Mouse (Mus musculus) spleen, adult 2 months (tissue): Measurements from ENCODE around the gene Gpr137c. TPM values are rescaled to one million over a fixed set of nuclear protein-coding genes. Genes with fewer than 3 reads are reported as not detected.

Experiments used
- DNase-seq, 2 experiments: peaks; one replicate each; pipeline versions ENCODE4 v3.0.0 to v3.0.0-alpha.2; 2012 to 2021; ENCODE audit warnings: low spot score in 2 of 2, low read depth in 1 of 2
- H3K27ac ChIP-seq: fragments of 200-500 bp; 2 replicates; pipeline ENCODE4 v1.5.1; 2012; ENCODE audit warnings: low read length, inconsistent platforms; ENCODE audit not compliant: insufficient read depth
- H3K27me3 ChIP-seq: fragments of 200-500 bp; 2 replicates; pipeline ENCODE4 v1.6.1; 2012; ENCODE audit warnings: mild to moderate bottlenecking, moderate library complexity, low read length, inconsistent platforms; ENCODE audit not compliant: control insufficient read depth, insufficient read depth
- H3K36me3 ChIP-seq: fragments of 200-500 bp; 2 replicates; pipeline ENCODE4 v1.6.1; 2012; ENCODE audit warnings: mild to moderate bottlenecking, low read length, inconsistent platforms; ENCODE audit not compliant: control insufficient read depth, insufficient read depth
- H3K4me1 ChIP-seq: fragments of 200-500 bp; 2 replicates; pipeline ENCODE4 v1.6.1; 2011; ENCODE audit warnings: inconsistent platforms; ENCODE audit not compliant: control insufficient read depth, insufficient read depth, insufficient read length
- H3K4me3 ChIP-seq: fragments of 200-500 bp; 2 replicates; pipeline ENCODE4 v1.5.1; 2011; ENCODE audit warnings: mild to moderate bottlenecking, inconsistent platforms; ENCODE audit not compliant: insufficient read depth, insufficient read length; ENCODE audit errors: extremely low read depth
- CTCF ChIP-seq: fragments of 200-500 bp; IDR thresholded peaks from 2 replicates; pipeline ENCODE4 v1.5.1; 2011; ENCODE audit warnings: mild to moderate bottlenecking, inconsistent platforms; ENCODE audit not compliant: insufficient read depth, insufficient read length, insufficient replicate concordance; ENCODE audit errors: extremely low read depth
- POLR2A ChIP-seq: fragments of 200-500 bp; IDR thresholded peaks from 2 replicates; pipeline ENCODE4 v1.6.1; 2011; ENCODE audit warnings: low read depth, low read length, inconsistent platforms
- WGBS: fragments of 180-500 bp; shearing (Covaris S2); methylation state at CpG from one replicate; pipeline ENCODE4 v1.1.7; 2018; 5-methylcytosine and 5-hydroxymethylcytosine counted together
- polyA plus RNA-seq: library from polyadenylated mRNA; depleted of rRNA; stranded (reverse); fragments of >200 nt; gene quantifications from 2 replicates; pipeline ENCODE4 v1.2.3, GENCODE M21; 2012

Gene Gpr137c
- polyA plus RNA-seq, 1 experiment: 4.6 TPM

GRCm38 (mm10) chr14:45190999-45191398 lies 28.5 kb upstream of the Gpr137c start:
- WGBS: 87% methylated on average over 2 of the region's 2 CpGs
- no peak overlapping the region for H3K4me3 ChIP-seq
- TF ChIP-seq CTCF (no peak), POLR2A (no peak)
- H3K36me3 ChIP-seq: peaks cover 6% of the 10 kb centered on the region
- no peaks in the 10 kb centered on the region for H3K27me3 ChIP-seq
- no peak overlapping the region for H3K27ac ChIP-seq
- no peak for DNase-seq
- H3K4me1 ChIP-seq: no peaks in the 10 kb centered on the region

GRCm38 (mm10) chr14:45200607-45201006 lies 18.9 kb upstream of the Gpr137c start:
- Histone ChIP-seq H3K4me1 (peaks cover 2% of the 10 kb centered on the region; the same call in 1 of the 2 replicates), H3K27me3 (no peaks in the 10 kb centered on the region), H3K36me3 (peaks cover 19% of the 10 kb centered on the region), H3K27ac (no peak overlapping the region), H3K4me3 (no peak overlapping the region)
- TF ChIP-seq CTCF: no peak
- TF ChIP-seq POLR2A: no peak
- DNase-seq: no peak

DNA sequence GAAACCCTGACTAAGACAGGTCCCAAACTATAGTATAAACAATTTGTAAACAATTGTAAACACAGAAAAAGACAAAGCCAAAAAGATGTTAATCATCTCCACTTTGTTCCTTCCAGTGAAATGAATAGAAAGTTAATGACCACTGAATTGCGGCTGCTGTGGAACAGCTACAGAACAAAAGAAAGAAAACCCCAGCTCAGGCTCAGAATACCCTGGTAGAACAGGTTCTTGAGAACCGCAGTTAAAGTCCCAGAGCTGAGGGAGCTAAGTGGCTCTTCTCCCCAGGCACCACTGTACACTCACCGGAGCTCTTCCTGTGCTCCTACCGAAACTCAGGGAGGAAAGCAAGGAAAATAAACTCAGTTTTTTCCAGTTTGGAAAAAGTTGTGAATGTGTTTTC lies 8.8 kb upstream of the Gpr137c start:
- Histone ChIP-seq H3K4me1 (peaks cover 12% of the 10 kb centered on the region; the same call in 1 of the 2 replicates), H3K36me3 (peaks cover 12% of the 10 kb centered on the region), H3K27ac (no peak overlapping the region), H3K4me3 (no peak overlapping the region), H3K27me3 (no peaks in the 10 kb centered on the region)
- no peak for TF ChIP-seq POLR2A
- no peak for TF ChIP-seq CTCF
- no peak for DNase-seq
- 93% methylated on average over 4 of the region's 4 CpGs for WGBS

DNA sequence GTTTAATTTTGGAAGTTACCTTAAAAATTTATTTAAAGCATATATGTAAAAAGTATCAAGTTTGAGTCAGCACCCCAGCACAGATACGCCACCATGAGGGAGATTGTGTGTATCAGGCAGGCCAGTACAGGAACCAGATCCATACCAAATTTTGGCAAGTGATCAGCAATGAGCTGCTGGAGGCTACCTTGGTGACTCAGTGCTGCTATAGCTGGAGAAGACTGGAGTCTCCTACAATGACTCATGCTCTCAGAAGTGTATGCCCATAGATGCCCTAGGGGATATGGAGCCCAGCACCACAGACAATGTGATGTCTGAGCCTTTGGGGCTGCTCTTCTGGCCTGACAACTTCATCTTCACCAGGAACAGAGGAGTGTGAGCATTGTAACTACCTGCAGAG lies 8.1 kb upstream of the Gpr137c start:
- DNase-seq: no peak
- H3K4me1 ChIP-seq: peaks cover 12% of the 10 kb centered on the region; the same call in 1 of the 2 replicates
- no peaks in the 10 kb centered on the region for H3K27me3 ChIP-seq
- H3K4me3 ChIP-seq: no peak overlapping the region
- no peak overlapping the region for H3K27ac ChIP-seq
- WGBS: 98% methylated on average over 1 of the region's 1 CpGs
- TF ChIP-seq CTCF (no peak), POLR2A (no peak)
- H3K36me3 ChIP-seq: peaks cover 10% of the 10 kb centered on the region

- TF ChIP-seq CTCF (no peak), POLR2A (no peak)
Measured at GRCm38 (mm10) chr14:45216711-45217340, 2.7 kb upstream of the Gpr137c start.

GRCm38 (mm10) chr14:45217693-45218092 lies 1.8 kb upstream of the Gpr137c start:
- peak overlapping the region; percentile 70 for H3K27ac ChIP-seq
- TF ChIP-seq CTCF: no peak
- no peak for TF ChIP-seq POLR2A
- DNase-seq: peak in 1 of 2 experiments; percentile 8
- H3K4me3 ChIP-seq: peak overlapping the region; percentile 22; the same call in 1 of the 2 replicates
- H3K4me1 ChIP-seq: peaks cover 6% of the 10 kb centered on the region; the same call in 1 of the 2 replicates
- H3K36me3 ChIP-seq: 0 out of 2 replicates have a peak, but pooled peaks cover 4% of the 10 kb centered on the region
- H3K27me3 ChIP-seq: no peaks in the 10 kb centered on the region
- 79% methylated on average over 4 of the region's 4 CpGs for whole genome bisulfite sequencing

More at GRCm38 (mm10) chr14:45216711-45217340, 2.7 kb upstream of the Gpr137c start:
- H3K4me3 ChIP-seq: no peak overlapping the region
- H3K36me3 ChIP-seq: peaks cover 4% of the 10 kb centered on the region; the same call in 1 of the 2 replicates
- peaks cover 6% of the 10 kb centered on the region; the same call in 1 of the 2 replicates for H3K4me1 ChIP-seq
- DNase-seq: peak; percentile 52 to 59
- WGBS: 64% methylated on average over 9 of the region's 9 CpGs
- no peaks in the 10 kb centered on the region for H3K27me3 ChIP-seq
- H3K27ac ChIP-seq: peak overlapping the region; percentile 58
